Mouse (Mus musculus) kidney, adult 2 months (tissue): ENCODE measurements at regions not wholly inside any gene's neighbourhood (a gene's known extent, or its start where the extent isn't known, plus 50 kb on each side); places are given as distances from the start of the nearest gene placed in this dataset.

Experiments
- CTCF ChIP-seq: fragments of 200-500 bp; conservative IDR thresholded peaks from 2 replicates; pipeline ENCODE4 v1.5.1; 2011; ENCODE audit warnings: low read depth, mild to moderate bottlenecking, control low read depth, low read length, moderate library complexity, mixed read lengths; ENCODE audit not compliant: insufficient read depth, insufficient read length
- POLR2A ChIP-seq: fragments of 200-500 bp; IDR thresholded peaks from one replicate; pipeline ENCODE4 v1.6.1; 2011; ENCODE audit warnings: low read depth, low read length, control low read depth

DNA sequence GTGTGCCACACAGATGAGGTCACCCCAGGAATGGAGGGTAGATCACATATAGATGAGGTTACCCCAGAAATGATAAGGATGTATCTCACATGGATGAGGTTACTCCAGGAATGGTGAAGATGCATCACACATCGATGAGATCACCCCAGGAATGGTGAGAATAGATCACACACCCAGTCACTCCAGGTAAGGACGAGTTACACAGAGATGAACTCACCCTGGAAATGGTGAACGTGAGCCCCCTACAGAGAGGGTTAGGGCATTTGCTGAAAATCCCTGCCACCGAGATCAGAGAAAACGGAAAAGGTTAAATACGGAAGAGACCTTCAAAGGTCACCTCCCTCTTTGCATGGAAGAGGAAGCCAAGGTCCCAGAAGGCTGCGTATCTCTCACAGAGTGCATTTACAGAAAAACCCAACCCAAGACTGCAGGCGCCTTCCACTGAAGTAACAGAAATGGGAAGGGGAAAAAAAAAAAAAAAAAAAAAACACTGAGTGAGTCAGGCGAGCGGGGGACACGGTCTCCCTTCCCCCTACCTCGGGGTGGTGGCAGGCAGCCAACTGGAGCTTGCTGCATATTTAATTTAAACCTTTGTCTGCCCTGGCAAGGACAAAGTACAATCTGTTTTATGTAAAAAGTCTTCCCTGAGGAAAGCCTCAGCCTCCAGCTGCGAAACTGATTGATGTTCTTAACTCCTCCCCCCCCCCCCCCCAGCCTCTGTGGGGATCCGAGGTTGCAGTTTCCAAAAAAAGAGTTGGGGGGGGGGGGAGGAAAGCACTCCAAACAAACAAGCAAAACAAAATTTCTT, 175.8 kb upstream of the Jmjd1c start:
- TF ChIP-seq CTCF (no peak), POLR2A (no peak)
